Mouse (Mus musculus) liver, postnatal 0 days (tissue): Measurements from ENCODE around the gene Add3.

ENCODE experiments used
- CTCF ChIP-seq: sonication (generic); IDR thresholded peaks from 2 replicates; pipeline ENCODE4 v1.5.1; 2016; ENCODE audit warnings: antibody characterized with exemption, low read depth
- EP300 ChIP-seq: IDR thresholded peaks from 2 replicates; pipeline ENCODE4 v1.6.1; 2016; ENCODE audit warnings: antibody characterized with exemption, low read depth, mild to moderate bottlenecking

GRCm38 (mm10) chr19:53170651-53171050, 30.4 kb downstream of the Add3 start:
- TF ChIP-seq CTCF (no peak), EP300 (no peak)
